Mouse (Mus musculus) cerebellum, adult 11 months (tissue): ENCODE results near the gene Gca.
A peak's percentile ranks its signal among the peaks of the same experiment; 100 is the strongest.
"Not testable (repeated sequence)": the region's sequence is repeated elsewhere in the genome, so short reads cannot be mapped to it uniquely, and the experiment has no call there.

Experiments
- DNase-seq: peaks from one replicate; pipeline ENCODE4 v3.0.0; 2022

Gene Gca

DNA sequence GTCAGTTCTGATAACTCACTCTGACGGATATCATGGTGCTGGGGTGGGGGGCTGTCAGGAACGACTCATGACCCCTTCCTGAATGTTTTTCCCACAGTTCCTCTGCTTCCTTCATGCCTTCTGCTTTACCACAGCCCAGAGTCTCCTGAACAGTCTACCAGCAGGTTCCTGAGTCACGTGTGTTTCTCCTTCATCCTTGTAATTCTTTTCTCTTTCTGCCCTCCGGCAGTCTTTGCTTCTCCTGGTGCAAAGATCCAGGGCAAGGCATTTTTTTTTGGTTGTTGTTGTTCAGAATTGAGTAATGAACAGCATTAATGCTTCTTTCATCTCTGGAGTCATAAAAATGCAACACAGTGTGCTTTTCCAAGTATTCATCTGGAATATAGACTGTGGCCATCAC is 6.7 kb downstream of the Gca start:
- no peak for DNase-seq

DNA sequence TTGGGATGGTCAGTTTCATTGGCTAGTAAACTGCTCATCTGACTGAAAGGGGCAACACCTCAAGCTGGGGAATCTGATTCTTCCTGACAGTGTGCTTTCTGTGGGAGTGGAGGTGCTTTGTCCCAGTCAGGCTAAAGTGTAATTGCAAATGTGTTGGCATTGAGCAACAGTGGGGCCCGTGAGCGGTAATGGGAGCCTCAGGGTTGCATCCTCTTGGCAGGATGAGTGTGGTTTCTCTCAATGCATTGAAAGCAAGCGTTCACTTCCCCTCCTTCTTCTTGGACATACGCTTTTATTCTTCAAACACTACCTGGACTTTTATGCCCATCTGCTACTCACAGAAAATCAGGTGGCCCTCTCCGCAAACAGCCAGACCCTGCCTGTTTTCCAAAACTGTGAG is 8.7 kb downstream of the Gca start:
- DNase-seq, result no peak

DNA sequence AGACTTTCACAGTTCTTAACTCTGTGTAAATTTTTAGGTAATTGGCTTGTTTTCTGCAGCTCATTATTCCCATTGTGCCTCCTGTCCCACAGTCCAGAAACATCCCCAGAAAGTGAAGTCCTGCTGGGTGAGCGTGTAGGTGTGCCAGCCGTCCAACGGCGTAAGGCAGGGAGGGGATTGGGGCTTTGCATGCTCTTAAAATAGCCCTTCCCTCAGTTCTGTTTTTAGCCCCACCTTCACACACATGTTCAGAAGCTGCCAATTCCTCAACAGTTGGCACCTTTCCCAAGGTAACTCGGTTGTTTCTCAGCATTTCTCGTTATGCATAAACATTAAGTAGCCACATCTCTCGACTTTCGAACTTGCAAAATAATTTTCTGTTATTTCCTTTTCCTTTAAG is 17.6 kb downstream of the Gca start:
- DNase-seq, result peak; percentile 1

DNA sequence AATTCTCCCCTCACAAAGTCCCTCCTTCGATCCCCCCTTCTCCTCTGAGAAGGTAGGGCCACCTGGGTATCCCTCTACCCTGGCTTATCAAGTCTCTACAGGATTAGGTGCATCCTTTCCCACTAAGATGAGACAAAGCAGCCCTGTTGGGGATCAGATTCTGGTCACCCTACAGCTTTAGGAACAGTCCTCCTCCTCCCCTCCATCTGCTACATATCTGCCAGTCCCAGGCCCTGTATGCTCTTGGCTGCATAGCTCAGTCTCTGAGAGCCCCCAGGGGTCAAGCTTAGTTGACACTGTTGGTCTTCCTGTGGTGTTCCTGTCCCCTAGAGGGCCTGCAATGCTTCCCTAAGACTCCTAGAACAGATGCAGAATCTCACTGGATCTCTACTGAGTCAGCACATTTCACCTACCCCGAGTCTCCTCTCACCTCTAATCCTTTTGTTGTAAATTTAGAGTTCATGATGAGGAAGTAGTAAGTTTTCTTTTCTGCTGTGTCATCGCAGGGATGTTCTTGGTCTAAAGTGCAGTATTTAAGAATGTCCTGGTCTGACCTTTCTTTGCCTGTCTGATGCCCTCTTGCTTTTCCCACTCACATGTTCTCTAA is 21.0 kb downstream of the Gca start:
- DNase-seq, result no peak

DNA sequence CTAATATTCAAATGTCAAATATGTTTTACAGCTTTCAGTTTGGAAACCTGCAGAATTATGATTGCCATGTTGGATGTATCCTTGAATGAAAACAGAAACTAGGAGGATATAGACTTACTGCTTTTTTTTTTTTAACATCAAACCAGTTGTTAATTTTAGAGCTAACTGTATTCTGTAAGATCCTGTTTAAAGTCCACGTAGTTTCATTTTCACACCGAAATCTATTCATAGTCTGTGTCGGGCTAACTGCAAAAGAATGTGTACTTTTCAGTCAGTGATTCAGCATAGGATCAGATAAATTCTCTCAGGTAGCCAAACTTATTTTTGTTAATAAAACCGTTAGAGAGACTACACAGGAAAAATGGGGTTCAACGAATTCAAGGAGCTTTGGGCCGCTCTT is 21.8 kb downstream of the Gca start:
- no peak for DNase-seq

DNA sequence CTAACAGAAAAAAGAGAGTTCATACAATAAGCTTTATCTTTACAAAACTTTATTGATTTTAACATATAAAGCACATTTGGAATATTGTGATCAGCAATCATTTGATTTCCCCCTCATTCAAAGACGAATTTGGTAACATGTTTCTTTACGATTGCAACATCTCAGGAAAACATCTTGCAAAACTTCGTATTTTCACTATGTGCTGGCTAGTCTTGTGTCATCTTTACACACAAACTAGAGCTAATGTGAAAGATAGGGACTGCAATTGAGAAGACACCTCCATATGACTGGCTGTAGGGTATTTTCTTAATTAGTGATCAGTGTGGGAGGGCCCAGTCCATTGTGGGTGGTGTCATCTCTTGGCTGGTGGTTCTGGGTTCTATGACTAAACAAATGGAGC is 42.2 kb downstream of the Gca start:
- DNase-seq, result no peak

DNA sequence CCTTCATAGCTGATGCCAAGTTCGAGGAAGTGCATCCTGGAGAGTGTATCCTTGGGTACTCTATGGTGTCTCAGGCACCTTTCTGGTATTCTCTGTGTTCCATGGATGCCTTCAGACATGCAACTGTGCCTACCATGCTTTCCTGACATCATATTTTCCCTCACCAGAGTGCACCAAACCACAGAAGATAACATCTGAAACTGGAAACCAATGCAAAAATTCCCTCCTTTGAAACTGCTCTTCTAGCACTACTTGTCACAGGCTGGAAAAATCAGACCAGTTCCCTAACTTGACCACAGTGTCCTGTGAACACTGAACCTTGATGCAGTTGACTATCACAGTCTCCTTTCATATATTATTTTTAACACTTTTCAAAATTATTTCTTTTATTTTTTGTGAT is 45.5 kb downstream of the Gca start:
- DNase-seq, result no peak

DNA sequence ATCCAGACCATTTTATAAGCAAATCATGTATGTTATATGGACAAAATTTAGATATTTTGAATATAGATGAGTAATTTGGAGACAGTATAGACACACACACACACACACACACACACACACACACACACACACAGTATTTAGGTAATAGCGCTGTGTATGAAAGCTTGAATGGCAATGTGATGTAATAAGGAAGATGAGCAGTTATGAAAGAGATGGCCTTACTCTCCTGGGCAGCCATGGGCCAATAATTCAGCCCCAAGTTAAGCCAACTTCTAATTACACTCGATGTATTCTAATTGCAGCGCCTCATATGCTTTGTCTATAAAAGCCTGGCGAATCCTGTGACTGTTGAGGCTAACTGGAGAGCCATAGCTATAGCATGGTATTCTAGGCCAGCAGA is 50.3 kb downstream of the Gca start:
- DNase-seq, result not testable (repeated sequence)

DNA sequence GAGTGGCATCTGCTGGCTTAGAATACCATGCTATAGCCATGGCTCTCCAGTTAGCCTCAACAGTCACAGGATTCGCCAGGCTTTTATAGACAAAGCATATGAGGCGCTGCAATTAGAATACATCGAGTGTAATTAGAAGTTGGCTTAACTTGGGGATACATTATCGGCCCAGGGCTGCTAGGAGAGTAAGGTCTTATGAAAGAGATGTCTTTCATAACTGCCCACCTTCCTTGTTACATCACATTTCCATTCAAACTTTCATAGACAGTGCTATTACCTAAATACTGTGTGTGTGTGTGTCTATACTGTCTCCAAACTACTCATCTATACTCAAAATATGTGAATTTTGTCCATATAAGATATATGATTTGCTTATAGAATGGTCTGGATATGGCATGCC is 51.2 kb downstream of the Gca start:
- no peak for DNase-seq

DNA sequence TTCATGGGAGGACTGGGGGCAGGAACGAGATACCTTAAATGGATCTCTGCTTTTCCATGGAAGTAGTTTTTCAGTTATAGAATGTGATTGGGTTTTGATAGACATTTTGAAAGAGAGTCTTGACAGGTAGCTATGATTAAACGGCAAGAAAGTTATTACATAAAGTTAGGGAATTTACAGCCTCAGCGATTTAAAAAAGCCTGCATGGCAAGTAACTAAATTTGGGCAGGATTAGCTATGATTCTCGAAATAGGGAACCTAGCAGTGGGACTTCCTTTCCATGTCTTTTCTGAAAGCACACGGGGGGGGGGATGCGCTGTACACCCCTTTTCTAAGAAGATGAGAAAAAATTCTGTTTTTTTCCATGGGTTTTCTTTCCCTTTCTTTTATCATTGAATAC is 53.2 kb downstream of the Gca start:
- no peak for DNase-seq

DNA sequence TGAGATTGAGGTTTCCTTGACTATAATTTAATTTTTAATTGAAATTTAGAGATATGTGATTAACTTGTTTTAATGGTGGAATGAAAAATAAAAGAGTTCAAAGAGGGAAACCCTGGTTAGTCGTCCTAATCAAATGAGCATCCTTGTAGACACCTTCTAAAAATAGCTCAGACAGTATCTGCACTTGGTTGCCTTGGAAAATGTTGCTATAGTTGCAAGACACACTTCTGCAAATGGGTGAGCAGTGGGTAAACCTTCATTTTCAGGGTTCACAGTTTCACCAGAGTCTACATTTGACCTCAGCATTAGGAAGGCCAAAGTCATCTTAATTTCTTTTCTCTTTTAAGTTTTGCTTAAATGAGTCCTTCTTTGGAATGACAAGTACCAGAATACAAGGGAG is 54.3 kb downstream of the Gca start:
- DNase-seq, result no peak

DNA sequence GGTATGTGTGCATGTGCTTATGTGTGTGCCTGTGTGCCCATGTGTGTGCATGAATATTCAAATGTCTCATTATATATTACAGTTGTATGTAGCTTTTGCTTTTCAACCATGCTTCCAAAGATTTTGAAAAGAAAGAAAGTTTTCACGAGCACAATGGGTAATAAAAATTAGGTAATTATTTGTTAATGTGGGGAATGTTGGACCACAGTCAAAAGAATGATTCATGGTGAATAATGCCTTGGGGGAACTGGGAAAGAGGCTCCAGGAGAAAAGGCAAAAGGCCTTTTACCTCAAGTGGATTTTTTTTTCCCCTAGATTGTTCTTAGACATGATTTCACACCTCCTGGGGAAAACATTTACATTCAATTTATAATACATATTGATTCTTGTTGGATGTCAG is 61.9 kb downstream of the Gca start:
- DNase-seq, result no peak

DNA sequence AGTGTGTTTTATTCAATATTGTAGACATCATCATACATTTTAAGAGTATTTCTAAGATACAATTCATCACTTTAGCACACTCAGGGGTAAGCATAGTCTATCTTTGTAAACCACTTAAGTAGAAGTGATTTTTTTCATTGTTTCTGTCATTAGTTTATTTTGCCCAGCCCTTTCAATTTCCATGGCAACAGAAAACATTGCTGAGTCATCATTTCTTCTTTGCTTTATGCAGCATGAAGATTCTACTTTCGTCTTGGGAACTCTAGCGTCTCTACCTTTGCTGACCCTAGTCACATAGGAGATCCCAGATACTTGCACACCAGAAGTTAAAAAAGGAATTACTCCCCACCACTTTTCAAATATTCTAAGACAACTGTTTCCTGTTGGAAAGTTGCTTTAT is 63.6 kb downstream of the Gca start:
- DNase-seq, result no peak

DNA sequence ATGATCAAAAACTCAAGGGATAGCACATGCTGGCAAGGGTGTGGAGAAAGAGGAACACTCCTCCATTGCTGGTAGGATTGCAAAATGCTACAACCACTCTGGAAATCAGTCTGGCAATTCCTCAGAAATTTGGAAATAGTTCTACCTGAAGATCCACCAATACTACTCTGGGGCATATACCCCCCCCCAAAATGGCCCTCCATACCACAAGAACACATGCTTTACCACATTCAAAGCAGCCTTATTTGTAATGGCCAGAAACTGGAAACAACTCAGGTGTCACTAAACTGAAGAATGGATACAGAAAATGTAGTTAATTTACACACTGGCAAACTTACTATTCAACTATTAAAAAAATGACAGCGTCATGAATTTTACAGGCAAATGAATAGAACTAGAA is 66.6 kb downstream of the Gca start:
- DNase-seq, result no peak

DNA sequence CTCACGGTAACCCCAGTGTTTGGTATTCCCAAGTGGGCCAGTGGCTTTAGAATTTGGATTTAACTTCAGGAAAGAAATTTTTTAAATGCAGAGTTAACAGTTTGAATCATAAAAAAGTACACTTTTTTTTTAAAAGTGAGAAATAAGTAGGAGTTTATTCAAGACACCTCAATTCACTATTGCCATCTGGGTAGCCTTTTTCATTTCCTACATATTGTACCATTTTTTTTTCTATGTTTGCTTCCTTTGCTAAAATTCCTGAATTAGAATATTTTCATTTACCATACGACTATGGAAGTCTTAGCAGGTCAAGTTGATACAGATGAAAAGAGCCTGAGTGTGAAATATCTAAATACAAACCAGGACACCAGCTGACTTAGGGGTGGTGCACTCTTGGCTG is 79.0 kb downstream of the Gca start:
- DNase-seq, result no peak
